Mouse (Mus musculus) liver, embryonic 14.5 days (tissue): Measurements from ENCODE around the gene Tcta. TPM values are rescaled to one million over a fixed set of nuclear protein-coding genes. Genes with fewer than 3 reads are reported as not detected.

Experiments
- ATAC-seq: fragments of 200-750 bp; cut with Nextera tagmentation; 2 replicates; pipeline ENCODE4 v1.8.0; 2017; ENCODE audit warnings: moderate number of reproducible peaks, mild to moderate bottlenecking, moderate library complexity; ENCODE audit not compliant: insufficient read depth
- DNase-seq, 3 experiments: peaks; one replicate each; pipeline ENCODE4 v3.0.0-alpha.2; 2012 to 2013; ENCODE audit warnings: low read depth in 3 of 3, low spot score in 3 of 3
- H3K27ac ChIP-seq: fragments of 300-500 bp; sonication (generic); 2 replicates; pipeline ENCODE4 v1.5.1; 2014; ENCODE audit warnings: moderate library complexity, mild to moderate bottlenecking, control low read depth, inconsistent platforms
- H3K27me3 ChIP-seq: fragments of 300-500 bp; sonication (generic); 2 replicates; pipeline ENCODE4 v1.6.1; 2014; ENCODE audit warnings: mild to moderate bottlenecking, low read length, moderate library complexity; ENCODE audit not compliant: control insufficient read depth, insufficient read depth
- H3K36me3 ChIP-seq: fragments of 300-500 bp; sonication (generic); replicated peaks from 2 replicates; pipeline ENCODE4 v1.6.1; 2014; ENCODE audit warnings: low read depth; ENCODE audit not compliant: control insufficient read depth, insufficient read depth
- H3K4me1 ChIP-seq, 2 experiments: fragments of 200-500 bp in 1 of 2; fragments of 300-500 bp in 1 of 2; sonication (generic) in 1 of 2; replicated peaks; 2 replicates each; pipeline ENCODE4 v1.6.1; 2012 to 2014; ENCODE audit warnings: antibody characterized with exemption in 1 of 2, inconsistent platforms in 1 of 2, low read length in 1 of 2; ENCODE audit not compliant: control insufficient read depth in 2 of 2, insufficient read depth in 2 of 2
- H3K4me2 ChIP-seq: fragments of 300-500 bp; sonication (generic); 2 replicates; pipeline ENCODE4 v1.6.1; 2014; ENCODE audit warnings: low read depth, mild to moderate bottlenecking, control low read depth, moderate library complexity
- H3K4me3 ChIP-seq, 2 experiments: fragments of 200-500 bp in 1 of 2; fragments of 300-500 bp in 1 of 2; sonication (generic) in 1 of 2; 2 replicates each; pipeline ENCODE4 v1.5.1; 2012 to 2014; ENCODE audit warnings: low read depth in 2 of 2, low read length in 2 of 2, mild to moderate bottlenecking in 2 of 2, control low read depth in 1 of 2, inconsistent platforms in 1 of 2, moderate library complexity in 1 of 2; ENCODE audit not compliant: insufficient read depth in 1 of 2
- H3K9ac ChIP-seq: fragments of 300-500 bp; sonication (generic); replicated peaks from 2 replicates; pipeline ENCODE4 v1.6.1; 2014; ENCODE audit warnings: mild to moderate bottlenecking, control low read depth, moderate library complexity
- H3K9me3 ChIP-seq: fragments of 300-500 bp; sonication (generic); 2 replicates; pipeline ENCODE4 v1.6.1; 2016; ENCODE audit warnings: low read length, mixed read lengths; ENCODE audit not compliant: control insufficient read depth
- CTCF ChIP-seq: IDR thresholded peaks from 2 replicates; pipeline ENCODE4 v1.5.1; 2016; ENCODE audit warnings: antibody characterized with exemption, low read depth, control low read depth
- EP300 ChIP-seq: IDR thresholded peaks from 2 replicates; pipeline ENCODE4 v1.6.1; 2016; ENCODE audit warnings: antibody characterized with exemption, low read depth
- WGBS: fragments of 180-500 bp; shearing (Covaris S2); extraction: QIAGEN DNeasy Blood & Tissue Kit; methylation state at CpG from one replicate; pipeline ENCODE4 v1.1.7; 2014; ENCODE audit not compliant: insufficient replicate concordance; 5-methylcytosine and 5-hydroxymethylcytosine counted together
- polyA plus RNA-seq, 2 experiments: library from polyadenylated mRNA; depleted of rRNA in 1 of 2; stranded (reverse) in 1 of 2; unstranded in 1 of 2; fragments of >200 nt; fragmentation: Nextera tagmentation in 1 of 2; extraction: Ambion mirVana in 1 of 2; gene quantifications; 2 replicates each; pipeline versions ENCODE4 v1.2.1 to v1.2.3; 2012 to 2014

Gene Tcta
- polyA plus RNA-seq (2012; rRNA removed) (10.4 and 10.6 TPM in 2 replicates), polyA plus RNA-seq (2014; fragmentation: Nextera tagmentation; extraction: Ambion mirVana) (10.9 and 13.2 TPM in 2 replicates)

GRCm38 (mm10) chr9:108305629-108306520 is at the start of gene Tcta, which contains the start of gene Rhoa:
Gene Tcta, minus strand, starts transcription at chr9:108306160.
Gene Rhoa, plus strand, starts transcription at chr9:108306129.
- peak within 1 kb of the TSS; percentile 99 for H3K27ac ChIP-seq
- H3K36me3 ChIP-seq, result peaks cover 10% of the 10 kb centered on the region
- no peaks in the 10 kb centered on the region for H3K27me3 ChIP-seq
- peak within 1 kb of the TSS; percentile 91 for H3K4me2 ChIP-seq
- peak within 1 kb of the TSS; percentile 100 for H3K9ac ChIP-seq
- WGBS, result under 1% methylated on average over 81 of the region's 81 CpGs
- peaks cover 25 to 28% of the 10 kb centered on the region in 2 experiments for H3K4me1 ChIP-seq
- ATAC-seq (peak; percentile 91), DNase-seq (peak; percentile 100)
- H3K9me3 ChIP-seq, result no peaks in the 10 kb centered on the region
- H3K4me3 ChIP-seq, result peak within 1 kb of the TSS; percentile 81 to 99
- TF ChIP-seq EP300 (no peak), CTCF (no peak)

GRCm38 (mm10) chr9:108349727-108350126 is 43.8 kb upstream of the Tcta start:
- no peak for DNase-seq
- Histone ChIP-seq H3K4me1 (peaks cover 24 to 34% of the 10 kb centered on the region in 2 experiments), H3K36me3 (peaks cover 45% of the 10 kb centered on the region), H3K4me3 (peak overlapping the region in 1 of 2 experiments; percentile 99; a peak in 2 of 4 replicates), H3K27ac (peak overlapping the region; percentile 82), H3K9ac (peak overlapping the region; percentile 95), H3K9me3 (no peaks in the 10 kb centered on the region), H3K27me3 (no peaks in the 10 kb centered on the region), H3K4me2 (peak overlapping the region; percentile 98)
- TF ChIP-seq EP300 (peak; percentile 35; the same call in 1 of the 2 replicates), CTCF (no peak)
- 32% methylated on average over 4 of the region's 4 CpGs for WGBS
- ATAC-seq, result no peak

- Histone ChIP-seq H3K27me3 (no peaks in the 10 kb centered on the region), H3K36me3 (peaks cover 31% of the 10 kb centered on the region), H3K4me1 (peaks cover 38 to 49% of the 10 kb centered on the region in 2 experiments), H3K27ac (peak overlapping the region; percentile 82), H3K9me3 (no peaks in the 10 kb centered on the region), H3K9ac (peak overlapping the region; percentile 95), H3K4me3 (peak overlapping the region; percentile 86 to 99), H3K4me2 (peak overlapping the region; percentile 98)
- TF ChIP-seq CTCF, result no peak
- ATAC-seq (no peak), DNase-seq (no peak)
- 2% methylated on average over 14 of the region's 14 CpGs for WGBS
Observed at GRCm38 (mm10) chr9:108348290-108348680, 42.3 kb upstream of the Tcta start.

- DNase-seq (peak; percentile 77 to 80 (median 79)), ATAC-seq (peak; percentile 90)
- peak within 1 kb of the TSS; percentile 98 for H3K4me2 ChIP-seq
- peak within 1 kb of the TSS; percentile 90 for H3K27ac ChIP-seq
- no peaks in the 10 kb centered on the region for H3K9me3 ChIP-seq
- H3K27me3 ChIP-seq, result no peaks in the 10 kb centered on the region
- H3K9ac ChIP-seq, result peak within 1 kb of the TSS; percentile 95
- 0% methylated on average over 75 of the region's 75 CpGs for WGBS
- H3K4me3 ChIP-seq, result peak within 1 kb of the TSS; percentile 86 to 99
- TF ChIP-seq EP300, result peak; percentile 33; the same call in 1 of the 2 replicates
- no peak for TF ChIP-seq CTCF
- H3K36me3 ChIP-seq, result peaks cover 25% of the 10 kb centered on the region
- H3K4me1 ChIP-seq, result peaks cover 42 to 54% of the 10 kb centered on the region in 2 experiments
Observed at GRCm38 (mm10) chr9:108347540-108348289, 41.8 kb upstream of the Tcta start, which contains the start of gene Usp4. Gene Usp4, plus strand, starts transcription at chr9:108347853.
